Mouse (Mus musculus) CH12.LX (cell line): ENCODE data around the gene Uvrag. TPM values are rescaled to one million over a fixed set of nuclear protein-coding genes. Genes with fewer than 3 reads are reported as not detected.

Source experiments
- DNase-seq: peaks from one replicate; pipeline ENCODE4 v3.0.0-alpha.2; 2013; ENCODE audit errors: extremely low read depth
- H3K27ac ChIP-seq: 2 replicates; pipeline ENCODE4 v1.5.1; 2012; ENCODE audit warnings: low read depth, mild to moderate bottlenecking, control low read depth, moderate library complexity; ENCODE audit not compliant: insufficient read depth
- H3K27me3 ChIP-seq: replicated peaks from 2 replicates; pipeline ENCODE3; 2012; ENCODE audit warnings: inconsistent platforms
- H3K36me3 ChIP-seq, 2 experiments: replicated peaks in 1 of 2; 2 replicates each; pipeline versions ENCODE3 to v1.6.1; 2012; ENCODE audit warnings: inconsistent platforms in 1 of 2, low read length in 1 of 2, mild to moderate bottlenecking in 1 of 2, mixed read lengths in 1 of 2, moderate library complexity in 1 of 2; ENCODE audit not compliant: control insufficient read depth in 1 of 2, insufficient read depth in 1 of 2
- H3K4me1 ChIP-seq, 2 experiments: 2 replicates each; pipeline ENCODE4 v1.6.1; 2012; ENCODE audit warnings: inconsistent platforms in 1 of 2, moderate library complexity in 1 of 2; ENCODE audit not compliant: insufficient read depth in 2 of 2, control insufficient read depth in 1 of 2
- H3K4me2 ChIP-seq: 2 replicates; pipeline ENCODE4 v1.6.1; 2012; ENCODE audit warnings: low read depth, mild to moderate bottlenecking, control low read depth; ENCODE audit not compliant: poor library complexity, insufficient read depth, severe bottlenecking
- H3K4me3 ChIP-seq, 3 experiments: fragments of 150-350 bp in 1 of 3; sonication (generic) in 1 of 3; replicated peaks in 1 of 3; 2 replicates each; pipeline versions ENCODE3 to v1.5.1; 2011 to 2012; ENCODE audit warnings: low read depth in 2 of 3, low read length in 2 of 3, mild to moderate bottlenecking in 2 of 3, moderate library complexity in 2 of 3, control low read depth in 1 of 3, improper control_type of control experiment in 1 of 3, inconsistent platforms in 1 of 3, mixed read lengths in 1 of 3; ENCODE audit not compliant: poor library complexity in 1 of 3
- H3K79me2 ChIP-seq: replicated peaks from 2 replicates; pipeline ENCODE4 v1.6.1; 2012; ENCODE audit warnings: mild to moderate bottlenecking, moderate library complexity; ENCODE audit not compliant: control insufficient read depth, poor library complexity, insufficient read depth, severe bottlenecking; ENCODE audit errors: extremely low read depth
- H3K9ac ChIP-seq: 2 replicates; pipeline ENCODE4 v1.6.1; 2012; ENCODE audit warnings: low read depth, mild to moderate bottlenecking, control low read depth, moderate library complexity; ENCODE audit not compliant: insufficient read depth
- H3K9me3 ChIP-seq: replicated peaks from 2 replicates; pipeline ENCODE3; 2012; ENCODE audit warnings: low read length, inconsistent platforms, mixed read lengths
- BHLHE40 ChIP-seq: IDR thresholded peaks from 2 replicates; pipeline ENCODE4 v1.6.1; 2011; ENCODE audit warnings: mild to moderate bottlenecking, low read depth, low read length, improper control_type of control experiment
- CHD2 ChIP-seq: IDR thresholded peaks from 2 replicates; pipeline ENCODE4 v1.6.1; 2011; ENCODE audit warnings: low read length, improper control_type of control experiment
- E2F4 ChIP-seq: IDR thresholded peaks from 2 replicates; pipeline ENCODE4 v1.6.1; 2011; ENCODE audit warnings: low read depth, low read length, improper control_type of control experiment; ENCODE audit not compliant: insufficient replicate concordance
- EP300 ChIP-seq: IDR thresholded peaks from 2 replicates; pipeline ENCODE4 v1.6.1; 2011; ENCODE audit warnings: low read length, improper control_type of control experiment
- ETS1 ChIP-seq: conservative IDR thresholded peaks from 2 replicates; pipeline ENCODE4 v1.6.1; 2012; ENCODE audit warnings: low read depth, mild to moderate bottlenecking, inconsistent platforms, low read length, improper control_type of control experiment, moderate library complexity
- IRF4 ChIP-seq: IDR thresholded peaks from 2 replicates; pipeline ENCODE4 v1.6.1; 2014; ENCODE audit warnings: low read depth, mild to moderate bottlenecking, inconsistent platforms, low read length, improper control_type of control experiment
- JUN ChIP-seq: IDR thresholded peaks from 2 replicates; pipeline ENCODE4 v1.6.1; 2011; ENCODE audit warnings: low read depth, mild to moderate bottlenecking, low read length, improper control_type of control experiment, moderate library complexity; ENCODE audit not compliant: insufficient read depth
- MAFK ChIP-seq: IDR thresholded peaks from 2 replicates; pipeline ENCODE4 v1.6.1; 2011; ENCODE audit warnings: low read length, improper control_type of control experiment; ENCODE audit not compliant: insufficient replicate concordance
- MAX ChIP-seq: IDR thresholded peaks from 2 replicates; pipeline ENCODE4 v1.6.1; 2011; ENCODE audit warnings: low read length, improper control_type of control experiment
- MAZ ChIP-seq: IDR thresholded peaks from 2 replicates; pipeline ENCODE4 v1.6.1; 2012; ENCODE audit warnings: low read depth, mild to moderate bottlenecking, inconsistent platforms, low read length, improper control_type of control experiment, moderate library complexity
- MEF2A ChIP-seq: IDR thresholded peaks from 2 replicates; pipeline ENCODE4 v1.6.1; 2014; ENCODE audit warnings: low read depth, mild to moderate bottlenecking, inconsistent platforms, low read length, improper control_type of control experiment, borderline replicate concordance
- MXI1 ChIP-seq: IDR thresholded peaks from 2 replicates; pipeline ENCODE4 v1.6.1; 2011; ENCODE audit warnings: mild to moderate bottlenecking, low read depth, low read length, improper control_type of control experiment
- MYC ChIP-seq: IDR thresholded peaks from 2 replicates; pipeline ENCODE4 v1.6.1; 2011; ENCODE audit warnings: low read depth, mild to moderate bottlenecking, improper control_type of control experiment, low read length
- NELFE ChIP-seq: IDR thresholded peaks from 2 replicates; pipeline ENCODE4 v1.6.1; 2011; ENCODE audit warnings: low read depth, low read length, improper control_type of control experiment
- PAX5 ChIP-seq: IDR thresholded peaks from 2 replicates; pipeline ENCODE4 v1.6.1; 2012; ENCODE audit warnings: low read length, inconsistent platforms, mixed read lengths
- POLR2A ChIP-seq: IDR thresholded peaks from 2 replicates; pipeline ENCODE4 v1.6.1; 2011; ENCODE audit warnings: low read depth, mild to moderate bottlenecking, improper control_type of control experiment, low read length
- RAD21 ChIP-seq: IDR thresholded peaks from 2 replicates; pipeline ENCODE4 v1.6.1; 2011; ENCODE audit warnings: low read depth, mild to moderate bottlenecking, low read length, improper control_type of control experiment, moderate library complexity
- SIN3A ChIP-seq: IDR thresholded peaks from 2 replicates; pipeline ENCODE4 v1.6.1; 2012; ENCODE audit warnings: low read length, improper control_type of control experiment, inconsistent platforms
- SMC3 ChIP-seq: IDR thresholded peaks from 2 replicates; pipeline ENCODE4 v1.6.1; 2011; ENCODE audit warnings: low read depth, low read length, improper control_type of control experiment
- TBP ChIP-seq: conservative IDR thresholded peaks from 2 replicates; pipeline ENCODE4 v1.6.1; 2011; ENCODE audit warnings: low read depth, low read length, improper control_type of control experiment
- TCF12 ChIP-seq: IDR thresholded peaks from 2 replicates; pipeline ENCODE4 v1.6.1; 2014; ENCODE audit warnings: low read depth, mild to moderate bottlenecking, inconsistent platforms, low read length, improper control_type of control experiment
- USF2 ChIP-seq: conservative IDR thresholded peaks from 2 replicates; pipeline ENCODE4 v1.6.1; 2011; ENCODE audit warnings: low read depth, low read length, improper control_type of control experiment
- ZC3H11A ChIP-seq: IDR thresholded peaks from 2 replicates; pipeline ENCODE4 v1.6.1; 2012; ENCODE audit warnings: low read depth, mild to moderate bottlenecking, inconsistent platforms, low read length, improper control_type of control experiment
- ZMIZ1 ChIP-seq: IDR thresholded peaks from 2 replicates; pipeline ENCODE4 v1.6.1; 2012; ENCODE audit warnings: low read depth, mild to moderate bottlenecking, inconsistent platforms, low read length, improper control_type of control experiment
- ZNF384 ChIP-seq: IDR thresholded peaks from 2 replicates; pipeline ENCODE4 v1.6.1; 2012; ENCODE audit warnings: low read depth, low read length, improper control_type of control experiment, inconsistent platforms
- dilution Hi-C: fragments of 300-500 bp; cut with MboI; formaldehyde crosslinking; loops from 2 replicates; pipeline ENCODE4 v1.14.3; 2020; ENCODE audit warnings: low sequenced_read_pairs; ENCODE audit not compliant: extremely low pct_unique_long_range_greater_than_20kb, extremely low pct_ligation_motif_present
- in situ Hi-C: fragments of 300-500 bp; cut with MboI; formaldehyde crosslinking; loops from 3 replicates; pipeline ENCODE4 v1.14.3; 2019; ENCODE audit warnings: low sequenced_read_pairs, low pct_ligation_motif_present, low pct_unique_long_range_greater_than_20kb, mixed read lengths
- polyA plus RNA-seq: library from polyadenylated mRNA; unstranded; fragments of >175 nt; gene quantifications from 2 replicates; pipeline ENCODE4 v1.2.1, GENCODE M21; 2012; ENCODE audit warnings: low read depth; ENCODE audit not compliant: insufficient read length
- total RNA-seq, 2 experiments: library from RNA; depleted of rRNA; stranded (reverse); fragments of 300-350 nt in 1 of 2; fragments of >200 nt in 1 of 2; gene quantifications; 2 replicates each; pipeline ENCODE4 v1.2.3; 2012 to 2014

Uvrag gene
- total and polyA plus RNA-seq, 3 experiments: 20.6 to 47.4 (median 37.5) TPM

GRCm38 (mm10) chr7:99122651-99123050, 18.3 kb downstream of the Uvrag start:
- H3K27ac ChIP-seq: no peak overlapping the region
- in situ Hi-C loops: no loop called here
- dilution Hi-C loops: no loop called here

DNA sequence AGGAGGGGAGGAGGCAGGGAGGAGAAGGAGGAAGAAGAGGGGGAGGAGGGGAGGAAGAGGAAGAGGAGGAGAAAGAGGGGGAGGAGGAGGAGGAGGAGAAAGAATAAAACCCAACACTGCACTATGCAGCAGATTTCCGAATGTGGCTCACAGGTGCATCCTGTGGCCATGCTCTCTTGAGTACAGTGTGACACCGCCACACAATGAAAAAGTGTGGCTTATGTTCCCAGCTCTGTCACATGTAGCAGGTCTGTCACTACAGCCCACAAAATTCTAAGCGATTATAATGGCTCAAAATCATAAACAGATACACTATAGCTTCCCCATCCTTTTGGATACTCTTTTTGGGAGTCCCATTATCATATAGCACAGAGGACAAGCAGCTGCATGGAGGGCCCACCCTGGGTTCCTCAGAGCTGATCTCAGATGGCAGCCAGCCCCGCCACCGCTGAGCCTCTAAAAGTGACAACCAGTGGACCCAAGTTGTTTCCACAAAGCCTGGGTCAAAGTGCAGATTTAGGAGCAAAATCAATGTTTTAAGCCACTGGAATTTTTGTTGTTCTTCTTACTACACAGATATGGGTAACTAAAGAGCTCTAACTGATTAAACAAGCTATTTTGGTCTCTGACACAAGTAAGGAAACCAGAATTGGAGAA, 19.9 kb downstream of the Uvrag start:
- Histone ChIP-seq H3K4me1 (peaks cover 8 to 95% of the 10 kb centered on the region in 2 experiments), H3K4me3 (no peak overlapping the region), H3K9me3 (peaks cover 12% of the 10 kb centered on the region), H3K9ac (no peak overlapping the region), H3K27ac (peak overlapping the region; percentile 46; the same call in 1 of the 2 replicates), H3K4me2 (peak overlapping the region; percentile 51; the same call in 1 of the 2 replicates), H3K36me3 (peaks cover 0 to 50% of the 10 kb centered on the region in 2 experiments), H3K79me2 (peaks cover 4% of the 10 kb centered on the region; the same call in 1 of the 2 replicates), H3K27me3 (no peaks in the 10 kb centered on the region)
- TF ChIP-seq MAX: no peak; the same call in 1 of the 2 replicates
- TF ChIP-seq BHLHE40: peak; percentile 68
- peak; percentile 68 for TF ChIP-seq MEF2A
- peak; percentile 87 for TF ChIP-seq TCF12
- TF ChIP-seq MAFK: 0 out of 2 replicates have a peak, but pooled peaks have one; percentile 5
- no peak for TF ChIP-seq MXI1
- TF ChIP-seq ETS1: peak; percentile 59
- TF ChIP-seq POLR2A: no peak
- TF ChIP-seq SIN3A: no peak
- TF ChIP-seq CHD2: peak; percentile 60
- TF ChIP-seq ZMIZ1: no peak
- peak; percentile 78; the same call in 1 of the 2 replicates for TF ChIP-seq MYC
- TF ChIP-seq EP300: peak; percentile 79
- no peak for TF ChIP-seq PAX5
- no peak for TF ChIP-seq SMC3
- 0 out of 2 replicates have a peak, but pooled peaks have one; percentile 34 for TF ChIP-seq ZNF384
- no peak for TF ChIP-seq TBP
- no peak for TF ChIP-seq JUN
- TF ChIP-seq E2F4: no peak
- TF ChIP-seq MAZ: 0 out of 2 replicates have a peak, but pooled peaks have one; percentile 45
- TF ChIP-seq RAD21: no peak
- TF ChIP-seq NELFE: no peak
- TF ChIP-seq USF2: no peak
- in situ Hi-C loops: no loop called here
- peak; percentile 76 for DNase-seq
- dilution Hi-C loops: no loop called here

More at GRCm38 (mm10) chr7:99122651-99123050, 18.3 kb downstream of the Uvrag start:
- H3K27me3 ChIP-seq: no peaks in the 10 kb centered on the region
- H3K4me2 ChIP-seq: no peak overlapping the region
- H3K9ac ChIP-seq: no peak overlapping the region
- H3K4me1 ChIP-seq: peaks cover 8 to 95% of the 10 kb centered on the region in 2 experiments
- no peak overlapping the region for H3K4me3 ChIP-seq
- peaks cover 4% of the 10 kb centered on the region; the same call in 1 of the 2 replicates for H3K79me2 ChIP-seq
- peaks cover 0 to 45% of the 10 kb centered on the region in 2 experiments for H3K36me3 ChIP-seq
- no peak for DNase-seq
- H3K9me3 ChIP-seq: peaks cover 12% of the 10 kb centered on the region
- TF ChIP-seq ZC3H11A (no peak), MXI1 (no peak), MAX (no peak), IRF4 (no peak)
